Mouse (Mus musculus) heart, adult 8-10 months (tissue): ENCODE results near the gene Ugt1a5. TPM values are rescaled to one million over a fixed set of nuclear protein-coding genes. Genes with fewer than 3 reads are reported as not detected.
"Not testable (repeated sequence)": the region's sequence is repeated elsewhere in the genome, so short reads cannot be mapped to it uniquely, and the experiment has no call there.

Source experiments
- DNase-seq: peaks from one replicate; pipeline ENCODE4 v3.0.0; 2022; ENCODE audit warnings: low spot score
- total RNA-seq, 4 experiments: library from RNA; stranded (reverse); gene quantifications; 2 replicates each; pipeline ENCODE4 v1.2.4; 2022

Ugt1a5 gene
- total RNA-seq, 4 experiments from 2014 or later = 0.12 to 0.26 (median 0.22) TPM; not detected in 1

GRCm38 (mm10) chr1:88224029-88224776 is 58.4 kb downstream of the Ugt1a5 start:
- peak; percentile 27 for DNase-seq

DNA sequence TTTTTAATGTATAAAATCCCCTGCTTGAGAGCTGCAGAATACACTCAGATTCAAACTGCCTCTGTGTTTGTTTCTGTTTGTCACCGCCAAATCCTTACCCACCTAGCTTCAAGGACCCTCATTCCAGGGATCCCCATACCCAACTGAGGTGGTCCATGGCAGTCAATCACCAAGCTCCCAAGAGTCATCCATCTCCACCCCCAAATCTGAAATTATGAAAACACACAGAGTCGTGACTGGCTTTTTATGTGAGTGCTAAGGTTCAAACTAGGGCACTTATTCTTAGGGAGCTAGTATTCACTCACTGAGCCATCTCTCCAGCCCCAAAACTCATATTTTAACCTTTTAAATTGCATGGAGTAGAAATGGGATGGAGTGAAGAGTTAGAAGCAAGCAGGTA is 59.5 kb downstream of the Ugt1a5 start:
- DNase-seq = not testable (repeated sequence)

- no peak for DNase-seq
These were observed 59.9 kb downstream of the Ugt1a5 start for GRCm38 (mm10) chr1:88225741-88226140.

DNA sequence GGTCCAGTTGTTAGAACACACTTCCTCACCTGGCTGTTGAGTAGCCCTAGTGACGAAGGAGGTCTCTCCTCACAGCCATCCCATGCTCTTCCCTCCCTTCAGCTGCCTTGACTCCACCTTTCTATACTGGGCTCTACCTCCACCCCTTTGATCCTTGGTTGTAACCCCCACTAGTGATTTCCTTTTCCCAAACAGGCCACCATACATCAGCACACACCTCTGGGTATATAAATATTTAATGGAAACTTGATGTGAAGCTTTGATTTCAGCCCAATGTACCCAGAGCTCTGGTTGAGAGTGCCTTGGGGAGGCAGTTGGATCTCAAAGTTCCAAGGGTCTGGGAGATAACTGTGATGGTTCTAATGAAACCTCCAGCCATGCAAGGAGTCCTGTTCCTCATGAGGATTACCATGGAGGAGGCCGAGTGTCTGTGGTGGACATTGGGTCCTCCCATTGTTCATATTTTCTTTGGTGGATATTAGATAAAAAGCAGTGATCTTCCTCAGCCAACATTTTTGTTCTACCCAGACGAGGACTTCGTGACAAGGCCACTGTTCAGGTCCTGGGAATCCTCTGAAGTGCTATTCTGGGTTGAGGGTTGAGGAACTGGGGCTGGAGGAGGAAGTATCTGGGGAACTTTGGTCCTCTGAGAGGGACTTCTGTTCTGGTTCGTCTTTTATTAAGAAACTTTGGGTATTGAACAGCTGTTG is 61.0 kb downstream of the Ugt1a5 start, which contains the start of gene Mroh2a:
TSS of gene Mroh2a (plus strand) at position 317 of the 710 bp plus-strand sequence.
- DNase-seq = peak; percentile 60

DNA sequence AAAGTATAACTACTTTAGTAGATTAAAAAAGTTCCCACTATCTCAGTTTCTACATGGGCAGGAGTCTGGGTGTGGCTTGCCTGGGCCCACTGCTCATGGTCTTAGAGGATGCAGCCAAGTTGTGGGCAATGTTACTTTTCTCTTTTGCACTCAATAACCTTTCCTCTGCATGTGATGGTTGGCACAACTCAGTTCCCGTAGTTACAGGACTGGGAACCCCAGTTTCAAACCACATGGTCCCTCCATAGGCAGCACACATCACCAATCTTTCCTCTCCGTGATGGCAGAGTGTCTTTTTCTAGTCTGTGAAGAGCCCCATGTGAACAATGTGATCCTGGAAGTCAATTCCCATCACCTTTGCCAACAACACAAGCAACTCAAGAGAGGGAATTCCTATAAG is 61.7 kb downstream of the Ugt1a5 start:
- no peak for DNase-seq

DNA sequence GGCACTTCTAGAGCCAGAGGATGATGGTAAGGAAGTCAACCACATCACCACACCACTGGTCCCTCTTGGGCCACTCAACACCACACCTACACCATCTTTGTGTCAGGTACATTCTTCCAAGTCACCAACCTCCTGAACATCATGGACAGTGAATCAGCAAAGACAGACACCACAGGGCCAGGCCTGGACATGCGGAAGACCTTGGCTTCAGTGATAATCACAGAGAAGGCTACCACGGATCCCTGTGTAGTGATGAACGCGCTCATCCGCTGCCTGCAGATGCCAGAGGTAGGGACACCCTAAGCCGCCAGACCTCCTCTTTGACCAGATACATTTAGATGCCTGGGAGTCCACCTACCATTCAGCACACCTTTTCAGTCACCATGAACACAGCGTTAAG is 62.3 kb downstream of the Ugt1a5 start:
- no peak for DNase-seq

GRCm38 (mm10) chr1:88229566-88229965 is 63.8 kb downstream of the Ugt1a5 start:
- DNase-seq = no peak

DNA sequence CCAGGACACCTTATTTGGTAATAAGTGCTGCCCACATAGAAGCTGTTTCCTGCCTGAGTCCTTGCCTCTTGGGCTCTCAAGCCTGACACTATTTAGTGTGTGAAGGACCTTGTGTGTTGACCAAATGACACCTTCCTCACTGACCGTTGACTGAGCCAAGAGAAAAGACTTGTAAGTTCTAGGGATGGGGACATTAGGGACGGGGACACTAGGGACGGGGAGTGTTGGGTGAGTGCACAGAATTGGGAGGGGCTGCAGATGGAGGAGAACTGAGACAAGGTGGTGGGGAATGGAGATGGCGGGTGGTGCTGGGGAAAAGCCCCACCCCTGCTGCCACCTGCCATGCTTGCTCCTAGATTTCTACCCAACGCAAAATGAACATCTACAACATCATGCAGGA is 64.2 kb downstream of the Ugt1a5 start:
- no peak for DNase-seq

- DNase-seq = no peak
These were observed 64.6 kb downstream of the Ugt1a5 start for GRCm38 (mm10) chr1:88230421-88230820.

DNA sequence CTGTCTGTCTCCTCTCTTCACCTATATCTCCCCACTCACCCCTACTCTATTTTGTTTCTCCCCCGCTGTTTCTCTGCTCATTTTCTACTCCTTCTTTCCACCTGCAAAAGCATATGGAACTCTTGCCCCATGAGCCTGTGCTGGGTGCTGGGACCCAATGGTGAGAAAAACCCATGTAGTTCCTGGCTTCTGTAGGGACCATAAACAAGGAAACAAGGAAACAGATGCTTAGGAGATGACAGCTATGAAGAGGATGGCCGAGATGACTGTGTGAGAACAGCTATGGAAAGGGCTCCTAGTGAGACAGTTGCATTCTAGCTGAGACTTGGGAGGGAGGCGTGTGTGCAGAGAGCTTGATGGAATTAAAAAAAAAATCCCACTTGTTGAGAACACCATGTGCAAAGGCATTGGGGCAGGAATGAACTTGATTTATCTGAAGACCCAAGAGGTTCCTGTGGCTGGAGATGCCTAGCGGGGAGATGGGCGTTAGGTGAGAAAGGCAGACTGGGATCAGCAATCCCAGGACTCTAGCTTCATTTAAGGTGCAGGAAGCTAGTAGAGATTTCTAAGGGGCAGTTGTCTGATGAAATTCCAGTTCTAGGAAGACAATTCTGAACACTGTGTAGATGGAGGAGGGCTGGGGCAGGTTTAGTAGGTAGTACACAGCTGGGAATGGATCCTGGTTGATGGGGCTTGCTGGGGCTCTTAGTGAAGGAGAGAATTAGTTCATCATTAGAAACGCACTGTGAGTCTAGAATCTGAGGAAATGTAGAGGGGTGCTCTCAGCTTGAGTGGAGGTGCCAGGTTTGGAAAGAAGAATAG is 65.4 kb downstream of the Ugt1a5 start:
- DNase-seq = no peak

- DNase-seq = no peak
These were observed 66.1 kb downstream of the Ugt1a5 start for GRCm38 (mm10) chr1:88231803-88232499.

DNA sequence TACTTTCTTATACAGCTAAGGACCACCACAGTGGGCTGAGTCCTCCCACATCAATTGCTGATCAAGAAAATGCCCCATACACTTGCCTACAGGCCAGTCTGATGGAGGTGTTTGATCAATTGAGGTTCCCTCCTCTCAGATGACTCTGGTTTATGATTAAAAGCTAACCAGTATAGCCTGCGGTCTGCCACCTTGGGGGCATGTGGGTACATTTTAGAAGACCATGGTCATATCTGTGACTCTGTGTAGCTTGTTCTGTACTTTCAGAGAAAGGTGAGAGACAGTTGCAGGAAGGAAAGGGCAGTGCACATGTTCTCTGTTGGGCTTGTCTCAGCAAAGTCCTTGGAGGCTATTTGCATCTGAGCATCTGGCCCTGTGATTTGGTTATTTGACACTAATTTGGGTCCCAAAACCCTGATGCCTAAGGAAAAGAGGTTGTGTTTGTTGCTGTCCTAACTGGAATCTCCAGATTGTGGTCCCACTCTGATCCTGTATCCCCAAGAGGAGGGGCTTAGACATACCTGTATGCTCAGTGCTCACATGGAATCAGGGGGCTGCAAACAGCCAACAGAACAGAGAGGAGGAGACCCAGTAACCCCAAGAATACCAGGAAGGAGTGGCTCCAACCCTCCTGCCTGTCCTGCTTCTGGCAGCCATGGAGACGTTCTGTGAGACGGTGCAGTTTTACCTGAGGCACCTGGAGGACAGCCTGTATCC is 67.0 kb downstream of the Ugt1a5 start:
- DNase-seq = no peak

DNA sequence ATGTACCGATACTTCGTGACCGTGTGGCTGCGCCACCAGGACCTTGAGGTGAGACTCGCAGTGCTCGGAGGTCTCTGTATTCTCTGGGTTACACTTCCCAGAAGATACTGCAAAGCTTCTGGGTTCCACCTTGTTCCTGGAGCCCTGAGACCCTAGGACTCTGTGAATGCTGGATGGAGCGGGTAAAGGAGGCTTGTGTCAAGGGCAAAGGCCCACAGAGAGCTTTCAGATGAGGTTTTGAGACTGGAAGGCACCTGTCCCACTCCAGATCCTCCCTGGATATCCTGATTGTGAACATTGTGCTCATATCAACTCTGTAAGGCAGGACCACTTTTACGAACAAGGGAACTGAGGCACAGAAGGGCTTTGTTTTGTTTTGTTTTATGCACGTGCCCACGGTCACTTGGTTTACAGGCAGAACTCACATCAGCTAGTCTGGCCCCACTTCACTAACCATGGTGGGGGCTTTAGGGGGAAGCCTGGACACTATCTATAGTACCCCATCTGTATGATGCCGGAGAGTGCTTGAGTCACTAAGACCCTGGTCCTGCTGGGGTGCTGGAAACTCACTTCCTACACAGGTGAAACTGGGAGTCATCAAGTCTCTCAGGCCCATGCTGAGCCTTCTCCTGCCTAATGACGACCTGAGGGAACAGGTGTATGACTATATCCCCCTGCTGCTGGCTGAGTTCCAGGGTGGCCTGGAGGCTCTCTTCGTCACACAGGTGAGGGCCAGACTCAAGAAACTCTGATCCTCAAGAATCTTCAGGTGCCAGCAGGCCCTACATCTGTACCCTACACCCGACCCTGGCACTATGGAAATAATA is 67.8 kb downstream of the Ugt1a5 start:
- no peak for DNase-seq

- DNase-seq = no peak
These were observed 68.4 kb downstream of the Ugt1a5 start for GRCm38 (mm10) chr1:88234248-88234610.

- DNase-seq = no peak
These were observed 68.8 kb downstream of the Ugt1a5 start for GRCm38 (mm10) chr1:88234646-88235045.

DNA sequence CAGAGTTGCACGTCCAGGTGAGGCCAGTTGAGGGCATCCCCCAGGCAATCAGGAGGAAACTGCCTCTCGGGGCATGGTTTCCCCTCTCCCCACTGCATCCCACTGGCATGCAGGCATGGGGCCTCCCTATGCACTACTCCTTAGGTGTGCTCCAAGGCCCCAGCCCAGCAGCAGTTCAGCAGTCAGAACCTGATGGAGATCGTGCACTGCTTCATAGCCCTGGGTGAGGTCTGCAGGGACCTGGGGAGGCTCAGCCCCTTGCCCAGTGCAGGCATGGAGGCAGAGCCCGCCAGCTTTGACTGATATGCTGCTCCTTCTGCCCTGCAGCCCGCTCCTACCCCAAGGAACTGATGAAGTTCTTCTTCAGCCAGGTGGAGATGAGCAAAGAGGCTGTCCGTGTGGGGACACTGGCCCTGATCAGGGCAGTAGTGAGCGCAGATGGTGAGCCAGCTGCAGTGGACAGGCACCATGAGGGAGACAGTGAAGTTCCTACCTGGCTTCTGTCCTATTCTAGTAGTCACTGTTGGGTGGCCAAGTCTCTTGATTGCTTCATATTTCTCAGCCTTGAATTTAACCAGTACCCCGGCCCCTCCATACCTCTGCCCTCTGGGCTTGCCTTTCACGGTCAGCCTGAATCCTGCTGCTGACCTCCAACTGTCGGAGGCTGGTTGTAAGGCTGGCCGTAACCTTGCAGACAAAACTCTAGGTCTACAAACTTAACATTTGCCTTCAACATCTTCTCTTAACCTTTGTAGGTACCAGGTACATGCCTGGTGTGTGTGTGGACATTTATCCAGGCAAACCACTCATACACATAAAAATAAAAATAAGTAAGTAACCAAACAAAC is 69.5 kb downstream of the Ugt1a5 start:
- no peak for DNase-seq

DNA sequence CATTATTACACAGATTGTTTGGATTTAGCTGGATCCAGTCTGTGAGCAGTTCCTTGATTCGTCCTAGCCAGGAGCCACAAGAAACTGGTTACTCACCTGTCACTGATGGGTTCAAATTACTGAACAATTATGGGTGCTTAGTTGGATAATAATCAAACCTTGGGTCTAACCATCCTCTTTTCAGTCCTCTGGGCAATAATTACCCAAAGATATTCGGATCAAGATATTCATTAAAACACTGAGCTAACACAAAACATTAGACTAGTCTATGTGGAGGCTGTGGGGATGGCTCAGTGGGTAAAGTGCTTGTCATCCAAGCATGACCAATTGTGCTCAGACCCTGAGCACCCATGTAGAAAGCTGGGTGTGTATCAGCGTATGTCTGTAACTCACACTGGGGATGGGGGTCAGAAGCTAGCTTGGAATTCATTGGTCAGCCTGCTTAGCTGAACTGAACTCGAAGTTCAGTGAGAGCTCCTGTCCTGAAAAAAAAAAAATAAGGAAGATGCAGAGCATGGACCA is 70.1 kb downstream of the Ugt1a5 start:
- no peak for DNase-seq

GRCm38 (mm10) chr1:88237311-88237710 is 71.5 kb downstream of the Ugt1a5 start:
- no peak for DNase-seq

GRCm38 (mm10) chr1:88238771-88239170 is 73.0 kb downstream of the Ugt1a5 start:
- DNase-seq = no peak
